Mouse (Mus musculus): Measurements from ENCODE around the gene Ush2a. TPM values are rescaled to one million over a fixed set of nuclear protein-coding genes. Genes with fewer than 3 reads are reported as not detected.

The Ush2a gene
- total and polyA plus RNA-seq, 3 experiments: 0.09 to 0.13 TPM; not detected in 1

GRCm38 (mm10) chr1:188316574-188316973 lies 54.8 kb downstream of the Ush2a start:
- Histone ChIP-seq H3K27ac (no peak overlapping the region), H3K79me2 (replicated peaks; ENCODE audit: control insufficient read depth, insufficient read depth, low read length) (no peaks in the 10 kb centered on the region), H3K9ac (ENCODE audit: low read depth, low read length) (no peak overlapping the region), H3K27me3 (ENCODE audit: control insufficient read depth, insufficient read depth, low read length) (no peaks in the 10 kb centered on the region; the same call in 1 of the 2 replicates), H3K36me3 (ENCODE audit: control insufficient read depth, insufficient read depth, low read length) (no peaks in the 10 kb centered on the region), H3K4me3 (no peak overlapping the region), H3K4me1 (ENCODE audit: control insufficient read depth, insufficient read depth, low read length) (no peaks in the 10 kb centered on the region)
- intact Hi-C loops (cut with DNase I): no loop called here
- 80% methylated on average over 5 of the region's 5 CpGs for WGBS
- no peak for DNase-seq
- no peak for TF ChIP-seq EP300 (IDR thresholded peaks at IDR 0.05; ENCODE audit: insufficient read depth, low read depth, low read length)
- TF ChIP-seq CTCF (IDR thresholded peaks at IDR 0.05): no peak
- TF ChIP-seq POLR2A (IDR thresholded peaks at IDR 0.05; ENCODE audit: insufficient read depth, low read depth, low read length): no peak

DNA sequence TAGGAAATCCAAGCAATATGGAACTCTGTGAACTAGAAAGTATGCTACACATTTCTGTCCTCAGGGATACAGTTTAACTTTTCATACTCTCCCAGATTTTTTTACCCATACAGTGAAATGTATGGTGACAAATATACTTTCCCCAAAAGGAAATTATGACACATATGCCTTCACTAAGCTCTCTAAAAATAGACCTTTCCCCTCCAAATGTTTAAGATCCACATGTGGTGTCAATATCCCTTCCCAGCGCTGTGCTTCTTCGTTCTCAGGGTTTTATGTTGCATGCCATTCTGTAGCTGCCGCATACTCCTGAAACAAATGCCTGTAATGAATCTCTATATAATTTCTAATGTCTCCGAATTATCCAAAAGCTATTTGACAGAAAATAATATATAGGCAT lies 58.4 kb downstream of the Ush2a start:
- intact Hi-C loops (cut with DNase I): no loop called here
- TF ChIP-seq POLR2A (IDR thresholded peaks at IDR 0.05; ENCODE audit: insufficient read depth, low read depth, low read length) (no peak), EP300 (IDR thresholded peaks at IDR 0.05; ENCODE audit: insufficient read depth, low read depth, low read length) (no peak), CTCF (IDR thresholded peaks at IDR 0.05) (no peak)
- no peak overlapping the region for H3K9ac ChIP-seq (ENCODE audit: low read depth, low read length)
- H3K27ac ChIP-seq: no peak overlapping the region
- no peak overlapping the region for H3K4me3 ChIP-seq
- DNase-seq: no peak
- H3K4me1 ChIP-seq (ENCODE audit: control insufficient read depth, insufficient read depth, low read length): no peaks in the 10 kb centered on the region
- H3K27me3 ChIP-seq (ENCODE audit: control insufficient read depth, insufficient read depth, low read length): no peaks in the 10 kb centered on the region; the same call in 1 of the 2 replicates
- WGBS: 81% methylated on average over 4 of the region's 4 CpGs
- H3K36me3 ChIP-seq (ENCODE audit: control insufficient read depth, insufficient read depth, low read length): no peaks in the 10 kb centered on the region
- no peaks in the 10 kb centered on the region for H3K79me2 ChIP-seq (replicated peaks; ENCODE audit: control insufficient read depth, insufficient read depth, low read length)

GRCm38 (mm10) chr1:188321534-188321933 lies 59.7 kb downstream of the Ush2a start:
- no peak overlapping the region for H3K27ac ChIP-seq
- TF ChIP-seq POLR2A (IDR thresholded peaks at IDR 0.05; ENCODE audit: insufficient read depth, low read depth, low read length) (no peak), CTCF (IDR thresholded peaks at IDR 0.05) (peak; percentile 31)
- no peaks in the 10 kb centered on the region for H3K36me3 ChIP-seq (ENCODE audit: control insufficient read depth, insufficient read depth, low read length)
- no peak overlapping the region for H3K4me3 ChIP-seq
- H3K27me3 ChIP-seq (ENCODE audit: control insufficient read depth, insufficient read depth, low read length): no peaks in the 10 kb centered on the region; the same call in 1 of the 2 replicates
- WGBS: 84% methylated on average over 7 of the region's 7 CpGs
- intact Hi-C loops (cut with DNase I): no loop called here
- no peaks in the 10 kb centered on the region for H3K4me1 ChIP-seq (ENCODE audit: control insufficient read depth, insufficient read depth, low read length)
- H3K9ac ChIP-seq (ENCODE audit: low read depth, low read length): no peak overlapping the region
- DNase-seq: no peak
- no peaks in the 10 kb centered on the region for H3K79me2 ChIP-seq (replicated peaks; ENCODE audit: control insufficient read depth, insufficient read depth, low read length)

DNA sequence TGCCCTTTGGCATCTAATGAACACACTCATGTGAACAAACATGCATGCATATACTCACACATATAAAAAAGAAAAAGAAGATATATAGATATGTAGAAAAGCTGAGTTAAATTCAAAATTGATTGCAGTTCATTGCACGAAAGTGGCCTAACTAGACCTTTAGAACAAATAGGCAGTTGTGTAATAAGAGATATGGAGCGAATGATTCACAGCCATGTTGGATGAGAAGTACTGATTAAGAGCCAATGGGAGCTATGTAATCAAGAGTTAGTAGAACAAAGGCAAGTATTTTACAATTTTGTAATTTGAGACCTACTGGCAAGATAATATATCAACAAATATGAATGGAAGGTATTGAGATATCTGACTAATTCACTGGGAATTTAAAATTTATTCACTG lies 68.6 kb downstream of the Ush2a start:
- H3K27ac ChIP-seq: no peak overlapping the region
- 69% methylated on average over 2 of the region's 2 CpGs for WGBS
- H3K79me2 ChIP-seq (replicated peaks; ENCODE audit: control insufficient read depth, insufficient read depth, low read length): no peaks in the 10 kb centered on the region
- no peak for TF ChIP-seq CTCF (IDR thresholded peaks at IDR 0.05)
- TF ChIP-seq EP300 (IDR thresholded peaks at IDR 0.05; ENCODE audit: insufficient read depth, low read depth, low read length): no peak
- no peak for TF ChIP-seq POLR2A (IDR thresholded peaks at IDR 0.05; ENCODE audit: insufficient read depth, low read depth, low read length)
- no peak for DNase-seq
- H3K4me3 ChIP-seq: no peak overlapping the region
- H3K36me3 ChIP-seq (ENCODE audit: control insufficient read depth, insufficient read depth, low read length): no peaks in the 10 kb centered on the region
- intact Hi-C loops (cut with DNase I): no loop called here
- H3K27me3 ChIP-seq (ENCODE audit: control insufficient read depth, insufficient read depth, low read length): no peaks in the 10 kb centered on the region
- H3K4me1 ChIP-seq (ENCODE audit: control insufficient read depth, insufficient read depth, low read length): no peaks in the 10 kb centered on the region
- no peak overlapping the region for H3K9ac ChIP-seq (ENCODE audit: low read depth, low read length)

DNA sequence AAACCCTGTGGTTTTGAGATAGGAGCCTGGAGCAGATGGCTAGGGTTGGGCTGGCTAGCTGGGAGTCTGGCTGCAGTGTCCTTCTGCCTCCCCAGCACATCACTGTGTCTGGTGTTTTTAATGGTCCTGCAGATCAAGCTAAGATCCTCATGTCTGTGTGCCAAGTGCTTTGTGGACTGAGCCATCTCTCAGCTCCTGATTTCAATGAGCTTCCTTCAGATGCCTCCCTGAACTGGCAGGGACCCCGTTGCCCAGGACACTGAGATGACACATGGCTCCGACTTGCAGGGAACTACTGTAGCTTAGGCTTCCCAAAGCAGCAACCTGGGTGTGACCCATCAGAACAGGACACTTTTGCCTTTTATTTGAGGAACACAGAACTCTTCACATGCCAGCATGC lies 72.1 kb downstream of the Ush2a start:
- Histone ChIP-seq H3K9ac (ENCODE audit: low read depth, low read length) (no peak overlapping the region), H3K27ac (no peak overlapping the region), H3K4me3 (no peak overlapping the region), H3K27me3 (ENCODE audit: control insufficient read depth, insufficient read depth, low read length) (no peaks in the 10 kb centered on the region), H3K4me1 (ENCODE audit: control insufficient read depth, insufficient read depth, low read length) (no peaks in the 10 kb centered on the region), H3K36me3 (ENCODE audit: control insufficient read depth, insufficient read depth, low read length) (no peaks in the 10 kb centered on the region), H3K79me2 (replicated peaks; ENCODE audit: control insufficient read depth, insufficient read depth, low read length) (no peaks in the 10 kb centered on the region)
- intact Hi-C loops (cut with DNase I): no loop called here
- TF ChIP-seq EP300 (IDR thresholded peaks at IDR 0.05; ENCODE audit: insufficient read depth, low read depth, low read length) (no peak), CTCF (IDR thresholded peaks at IDR 0.05) (no peak), POLR2A (IDR thresholded peaks at IDR 0.05; ENCODE audit: insufficient read depth, low read depth, low read length) (no peak)
- WGBS: 71% methylated on average over 2 of the region's 2 CpGs
- DNase-seq: no peak

DNA sequence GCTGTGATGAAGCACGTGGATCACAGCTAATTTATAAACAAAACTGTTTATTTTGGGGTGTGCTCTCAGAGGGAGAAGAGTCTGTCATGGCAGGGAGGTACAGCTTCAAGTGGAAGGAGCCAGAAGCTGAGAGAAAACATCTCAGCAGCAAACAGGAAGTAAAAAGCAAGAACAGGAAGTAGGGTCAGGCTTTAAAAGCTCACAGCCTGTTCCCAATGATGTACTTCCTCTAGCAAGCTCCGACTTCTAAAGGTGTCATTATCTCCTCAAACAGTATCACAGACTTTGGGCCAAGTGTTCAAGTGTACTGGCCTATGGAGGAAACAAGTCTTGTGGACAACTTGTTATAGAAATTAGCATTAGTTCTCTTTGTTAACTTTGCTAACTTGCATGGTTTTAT lies 85.9 kb downstream of the Ush2a start:
- WGBS: 36% methylated on average over 2 of the region's 2 CpGs
- Histone ChIP-seq H3K36me3 (ENCODE audit: control insufficient read depth, insufficient read depth, low read length) (no peaks in the 10 kb centered on the region), H3K4me3 (no peak overlapping the region), H3K27ac (no peak overlapping the region), H3K4me1 (ENCODE audit: control insufficient read depth, insufficient read depth, low read length) (no peaks in the 10 kb centered on the region), H3K27me3 (ENCODE audit: control insufficient read depth, insufficient read depth, low read length) (no peaks in the 10 kb centered on the region), H3K79me2 (replicated peaks; ENCODE audit: control insufficient read depth, insufficient read depth, low read length) (no peaks in the 10 kb centered on the region), H3K9ac (ENCODE audit: low read depth, low read length) (no peak overlapping the region)
- TF ChIP-seq CTCF (IDR thresholded peaks at IDR 0.05) (no peak), EP300 (IDR thresholded peaks at IDR 0.05; ENCODE audit: insufficient read depth, low read depth, low read length) (no peak)
- intact Hi-C loops (cut with DNase I): no loop called here
- DNase-seq: no peak
